Mouse (Mus musculus) heart, postnatal 10 days (tissue): ENCODE data around the gene Ntrk2. TPM values are rescaled to one million over a fixed set of nuclear protein-coding genes. Genes with fewer than 3 reads are reported as not detected.

Experiments used
- DNase-seq, 2 experiments: peaks; one replicate each; pipeline ENCODE4 v3.0.0; 2021
- intact Hi-C: fragments of 180-260 bp; cut with DNase I; formaldehyde crosslinking; loops from one replicate; pipeline ENCODE4 v1.15.1; 2025
- total RNA-seq, 2 experiments: library from RNA; stranded (reverse); gene quantifications; 2 replicates each; pipeline ENCODE4 v1.2.3; 2021

Ntrk2 gene
- total RNA-seq, 2 experiments from 2014 or later = 2.1 to 3.5 TPM

DNA sequence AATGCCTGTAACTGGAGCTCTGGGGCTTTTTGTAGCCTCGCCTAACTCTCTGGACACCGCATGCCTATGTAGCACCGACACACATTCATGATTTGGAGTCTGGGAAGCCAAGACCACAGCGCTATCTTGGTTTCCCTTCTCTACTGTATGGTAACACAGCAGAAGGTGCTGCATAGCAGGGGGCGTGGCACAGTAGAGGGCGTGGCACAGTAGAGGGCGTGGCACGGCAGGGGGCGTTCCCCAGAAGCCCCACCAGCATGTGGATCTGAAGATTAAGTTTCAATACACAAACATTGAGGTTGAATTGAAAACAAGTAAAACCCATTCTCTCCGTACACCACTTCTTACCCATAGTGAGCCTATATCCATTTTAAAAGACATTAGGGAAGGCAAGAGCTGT lies 115.3 kb downstream of the Ntrk2 start:
- no peak for DNase-seq
- intact Hi-C loops = no loop called here

GRCm38 (mm10) chr13:58922174-58922573 lies 115.8 kb downstream of the Ntrk2 start:
- intact Hi-C loops = no loop called here
- no peak for DNase-seq

GRCm38 (mm10) chr13:58923496-58923895 lies 117.1 kb downstream of the Ntrk2 start:
- intact Hi-C loops = no loop called here
- DNase-seq = no peak

DNA sequence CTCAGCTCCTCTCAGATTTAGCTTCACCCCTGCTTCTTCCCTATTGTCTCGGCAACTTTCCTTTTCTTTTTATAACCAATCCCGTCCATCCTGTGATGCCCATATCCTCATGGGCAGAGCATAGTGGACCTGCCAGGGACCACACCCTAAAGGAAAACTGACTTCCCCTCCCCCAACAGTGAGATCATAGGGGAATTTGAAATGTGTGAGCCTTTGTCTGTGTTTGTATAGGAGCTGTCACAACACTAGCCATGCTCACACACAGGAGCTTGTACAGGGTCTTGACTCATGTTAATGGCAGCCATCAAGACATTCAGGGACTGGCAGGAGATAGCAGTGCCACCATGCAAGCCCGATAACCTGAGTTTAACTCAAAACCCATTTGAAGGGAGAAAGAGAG lies 118.1 kb downstream of the Ntrk2 start:
- no peak for DNase-seq
- intact Hi-C loops = no loop called here

DNA sequence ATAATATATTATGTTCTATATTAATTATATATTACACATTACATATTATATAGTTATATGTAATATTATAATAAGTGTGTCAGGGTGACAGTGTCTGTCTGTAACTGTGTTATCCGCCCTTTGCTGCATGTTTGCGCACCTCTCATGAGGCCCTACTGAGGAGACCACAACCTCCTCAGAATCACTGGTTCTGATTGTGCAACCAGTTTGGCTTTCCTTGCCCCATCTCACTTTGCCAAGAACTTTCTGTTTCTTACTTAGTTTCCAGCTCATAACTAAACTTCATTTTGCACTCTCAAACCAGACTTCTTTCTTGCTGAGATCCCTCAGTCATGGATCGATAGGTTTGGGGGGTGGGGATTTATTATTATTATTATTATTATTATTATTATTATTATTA lies 120.8 kb downstream of the Ntrk2 start:
- intact Hi-C loops = no loop called here
- DNase-seq = no peak

DNA sequence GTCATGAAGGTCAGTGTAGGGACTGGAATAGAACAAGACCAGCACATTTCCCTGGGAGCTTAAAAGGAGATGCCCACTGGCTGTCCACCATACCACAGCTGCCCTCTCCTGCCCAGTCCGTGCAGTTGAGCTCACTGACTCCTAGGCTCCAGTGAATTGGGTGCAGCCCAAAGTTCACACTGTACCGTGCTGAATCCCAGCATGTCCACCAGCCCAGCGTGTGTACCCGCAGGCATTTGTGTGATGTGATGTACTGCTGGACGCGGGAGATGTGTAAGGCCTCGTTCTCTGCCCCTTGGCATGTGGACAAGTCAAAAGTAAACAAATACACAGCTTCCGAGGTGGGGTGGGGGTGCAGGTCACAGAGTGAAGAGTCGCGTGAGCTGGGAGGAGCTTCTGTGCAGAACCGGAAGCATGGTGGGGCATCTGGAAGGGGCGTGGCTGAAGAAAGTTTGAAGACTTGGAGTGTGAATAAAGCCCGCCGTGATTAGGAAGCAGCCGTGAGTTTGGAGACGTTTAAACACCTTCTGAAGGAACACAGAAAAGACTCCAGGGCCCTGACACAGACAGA lies 121.4 kb downstream of the Ntrk2 start:
- intact Hi-C loops = no loop called here
- DNase-seq = no peak

DNA sequence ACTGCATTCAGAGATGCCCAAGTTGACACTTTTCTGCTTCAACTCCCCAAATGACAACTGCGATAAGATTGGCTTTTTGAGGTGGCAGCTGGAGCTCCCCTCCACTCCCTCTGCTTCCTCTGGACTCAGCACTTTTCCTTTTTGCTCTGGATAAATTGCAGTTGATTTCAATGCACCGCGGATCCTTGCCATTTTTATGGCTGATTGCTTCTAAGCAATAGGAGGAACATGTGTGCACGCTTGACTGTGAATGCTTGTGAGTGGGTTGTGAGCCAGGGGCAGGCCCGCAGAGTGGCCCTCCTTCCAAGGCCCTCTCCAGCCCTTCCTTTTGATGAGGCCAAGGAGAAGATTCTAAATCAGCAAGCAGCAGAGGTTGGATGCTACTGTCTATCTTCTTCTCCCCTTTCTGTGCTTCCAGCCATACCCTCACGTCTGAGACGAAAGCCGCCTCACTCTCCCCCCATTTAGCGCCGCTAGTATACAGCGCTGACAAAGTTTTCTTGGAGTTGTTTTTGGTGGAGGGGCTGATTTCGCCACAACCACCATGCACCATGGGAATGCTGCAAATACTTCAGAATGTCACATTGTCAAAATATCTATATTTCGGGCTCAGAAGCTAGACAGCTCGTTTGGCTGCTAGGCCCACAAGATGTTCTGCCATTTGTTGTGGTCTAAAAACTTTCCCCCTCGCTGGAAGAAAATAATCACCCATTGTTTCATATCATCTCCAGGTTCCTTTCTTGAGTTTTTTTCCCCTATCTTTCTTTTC lies 122.5 kb downstream of the Ntrk2 start:
- DNase-seq = no peak
- intact Hi-C loops = no loop called here

DNA sequence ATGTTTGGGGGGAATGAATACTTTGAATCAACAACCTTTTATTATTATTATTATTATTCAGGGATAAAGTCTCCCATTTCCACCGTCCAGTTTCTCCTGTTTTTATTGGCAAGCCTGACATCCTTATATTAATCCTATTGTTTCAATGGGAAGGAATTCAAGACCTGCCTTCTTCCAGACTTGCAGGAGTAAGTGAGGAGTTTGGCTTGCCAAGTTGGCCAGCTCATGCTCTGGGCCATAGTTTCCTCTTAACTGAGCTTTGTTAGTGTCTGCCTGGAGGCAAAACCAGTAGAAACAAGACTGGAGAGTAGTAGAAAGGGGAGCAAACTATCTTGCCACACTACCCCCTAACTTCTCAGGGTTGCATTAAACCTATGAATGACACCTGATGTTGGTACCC lies 123.8 kb downstream of the Ntrk2 start:
- DNase-seq = no peak
- intact Hi-C loops = no loop called here

DNA sequence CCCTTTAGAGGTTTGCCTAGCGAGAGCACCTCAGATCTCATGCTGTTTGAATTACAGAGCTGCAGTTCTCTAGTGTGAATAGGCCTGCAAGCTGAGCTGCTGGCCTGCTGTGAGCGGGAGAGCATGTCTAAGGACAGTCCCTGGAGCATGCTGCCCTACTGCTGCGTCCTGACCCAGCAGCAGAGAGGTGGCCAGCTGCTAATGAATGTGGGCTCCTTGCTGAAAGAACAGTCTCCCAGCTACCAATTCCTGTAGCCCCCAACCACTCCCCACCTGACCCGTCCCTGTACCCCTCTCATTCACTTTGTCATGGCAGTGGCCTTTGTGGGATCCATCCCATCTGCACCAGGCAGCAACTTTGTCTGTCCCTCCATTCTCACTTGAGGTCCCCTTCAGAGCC lies 126.8 kb downstream of the Ntrk2 start:
- intact Hi-C loops = no loop called here
- no peak for DNase-seq

- no peak for DNase-seq
- intact Hi-C loops = no loop called here
Observed at GRCm38 (mm10) chr13:58934576-58935110, 128.3 kb downstream of the Ntrk2 start.

DNA sequence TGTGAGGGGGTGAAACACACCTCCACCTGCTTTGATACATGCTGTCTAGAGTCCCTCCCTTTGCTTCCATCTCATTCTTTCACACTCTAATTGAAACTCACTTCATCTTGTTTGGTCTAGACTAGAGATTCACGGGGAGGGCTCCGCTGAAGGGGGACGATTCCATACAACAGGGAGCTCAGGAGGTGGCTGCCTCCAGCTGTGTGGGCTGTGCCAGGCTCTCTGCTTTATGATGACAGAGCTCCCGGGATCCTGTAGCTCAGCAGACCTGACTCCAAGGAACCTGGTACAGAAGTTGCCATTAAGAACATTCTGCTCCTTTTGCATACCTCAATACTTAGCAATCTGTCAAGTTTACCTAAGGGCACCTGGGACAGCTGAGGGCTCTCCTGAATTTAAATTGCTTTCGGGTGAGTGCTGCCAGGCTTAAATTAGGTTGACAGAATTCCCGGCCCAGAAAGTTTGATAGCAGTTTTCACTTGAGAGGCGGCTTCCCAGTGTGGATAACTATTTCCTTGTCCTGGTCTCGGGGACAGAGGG lies 129.7 kb downstream of the Ntrk2 start:
- intact Hi-C loops = no loop called here
- peak in 1 of 2 experiments; percentile 30 for DNase-seq

DNA sequence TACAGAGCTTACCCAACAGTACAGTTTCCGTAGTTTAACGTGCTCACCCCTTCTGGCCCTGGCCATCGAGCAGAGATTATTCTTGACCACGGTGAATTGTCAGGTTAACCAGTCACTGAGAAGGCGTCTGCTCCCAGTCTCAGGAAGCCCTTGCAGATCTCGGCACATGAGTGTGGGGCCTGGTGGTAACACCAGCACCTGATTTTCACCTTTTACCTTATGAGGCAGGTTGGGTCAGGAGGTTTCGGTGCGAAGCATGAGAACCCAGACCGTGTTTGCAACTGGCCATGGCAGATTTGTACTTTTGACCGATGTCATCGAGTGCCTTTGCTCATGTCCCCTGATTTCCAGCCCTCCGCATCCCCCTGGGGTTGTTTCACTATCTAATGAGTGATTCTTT lies 131.5 kb downstream of the Ntrk2 start:
- intact Hi-C loops = no loop called here
- no peak for DNase-seq

GRCm38 (mm10) chr13:58938464-58938863 lies 132.1 kb downstream of the Ntrk2 start:
- intact Hi-C loops = no loop called here

DNA sequence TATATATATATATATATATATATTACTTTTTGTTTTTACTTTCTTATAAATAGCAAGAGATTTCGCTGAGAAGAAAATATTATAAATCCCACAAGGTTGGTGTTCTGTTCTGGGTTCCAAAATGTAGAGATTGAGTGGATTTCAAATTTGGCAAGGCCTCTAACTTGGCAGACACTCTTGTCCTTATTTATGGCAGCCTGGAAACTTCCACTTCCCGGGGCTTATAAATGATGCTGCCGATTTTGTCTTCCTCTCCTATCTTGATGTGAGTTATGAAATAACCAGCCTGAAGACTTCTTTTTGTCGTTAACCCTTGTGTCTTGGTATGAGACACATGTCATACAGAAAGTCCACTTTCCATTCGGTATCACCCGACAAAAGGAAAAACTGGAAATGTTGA lies 133.8 kb downstream of the Ntrk2 start:
- DNase-seq = no peak
- intact Hi-C loops = no loop called here

More at GRCm38 (mm10) chr13:58938464-58938863, 132.1 kb downstream of the Ntrk2 start:
- DNase-seq = no peak

- no peak for DNase-seq
- intact Hi-C loops = no loop called here
Observed at GRCm38 (mm10) chr13:58940798-58941197, 134.4 kb downstream of the Ntrk2 start.

GRCm38 (mm10) chr13:58945781-58946180 lies 139.4 kb downstream of the Ntrk2 start:
- intact Hi-C loops = no loop called here

DNA sequence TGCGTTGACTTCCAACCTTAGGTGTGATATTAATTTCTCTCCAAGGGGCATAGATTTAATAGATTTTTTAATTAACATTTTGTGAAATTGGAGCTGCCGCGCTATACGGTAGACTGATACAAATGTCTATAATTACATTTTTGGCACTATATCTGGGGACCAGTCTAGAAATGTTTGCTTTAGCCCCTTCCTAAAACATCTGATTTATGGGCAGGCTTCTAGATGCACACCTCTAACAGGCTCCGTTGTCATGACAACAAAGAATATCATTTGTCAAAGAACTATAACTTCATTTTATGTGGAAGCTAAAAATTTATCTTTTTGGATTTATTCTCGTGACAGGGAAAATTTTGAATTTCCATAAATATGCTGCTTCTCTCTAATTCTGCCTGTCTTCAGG lies 140.2 kb downstream of the Ntrk2 start:
- intact Hi-C loops = no loop called here
- no peak for DNase-seq

More at GRCm38 (mm10) chr13:58945781-58946180, 139.4 kb downstream of the Ntrk2 start:
- DNase-seq = no peak

DNA sequence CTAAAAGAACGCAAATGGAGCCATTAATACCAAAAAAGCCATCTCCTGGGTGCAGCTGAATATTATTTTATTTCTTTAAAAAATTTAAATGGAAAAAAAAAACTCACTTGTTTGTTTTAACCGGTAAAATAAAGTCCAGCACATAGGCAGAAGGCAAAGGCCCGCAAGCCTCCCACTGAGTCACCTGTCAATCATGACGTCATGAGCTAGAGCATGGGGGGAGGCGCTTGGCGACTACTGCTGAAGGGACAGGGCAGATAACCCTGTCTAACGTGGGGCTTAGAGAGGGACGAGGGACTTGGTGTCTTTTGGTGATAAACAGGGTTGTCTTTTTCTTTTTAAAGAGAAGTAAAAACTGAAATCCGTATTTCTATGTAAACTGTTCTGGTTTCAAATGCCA lies 140.7 kb downstream of the Ntrk2 start:
- DNase-seq = no peak
- intact Hi-C loops = no loop called here

DNA sequence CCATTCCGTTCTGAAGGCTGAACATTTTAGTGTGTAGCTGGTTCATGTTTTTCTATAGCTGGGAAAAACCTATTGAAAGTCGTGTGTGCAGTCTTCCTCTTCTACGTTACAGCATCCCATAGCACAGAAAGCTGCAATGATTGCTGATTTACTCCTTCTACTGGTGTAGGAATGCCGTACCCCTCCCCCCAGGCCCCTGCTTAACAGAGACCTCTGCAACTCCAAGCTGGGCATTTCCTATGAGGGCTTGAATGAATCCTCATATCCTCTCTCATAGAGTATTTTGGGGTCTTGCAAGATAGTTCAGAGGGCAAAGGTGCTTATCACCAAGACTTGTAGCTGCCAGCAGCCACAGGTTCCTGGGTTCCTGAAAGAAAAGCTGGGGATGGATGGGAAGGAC lies 148.0 kb downstream of the Ntrk2 start:
- intact Hi-C loops = no loop called here
- DNase-seq = no peak

DNA sequence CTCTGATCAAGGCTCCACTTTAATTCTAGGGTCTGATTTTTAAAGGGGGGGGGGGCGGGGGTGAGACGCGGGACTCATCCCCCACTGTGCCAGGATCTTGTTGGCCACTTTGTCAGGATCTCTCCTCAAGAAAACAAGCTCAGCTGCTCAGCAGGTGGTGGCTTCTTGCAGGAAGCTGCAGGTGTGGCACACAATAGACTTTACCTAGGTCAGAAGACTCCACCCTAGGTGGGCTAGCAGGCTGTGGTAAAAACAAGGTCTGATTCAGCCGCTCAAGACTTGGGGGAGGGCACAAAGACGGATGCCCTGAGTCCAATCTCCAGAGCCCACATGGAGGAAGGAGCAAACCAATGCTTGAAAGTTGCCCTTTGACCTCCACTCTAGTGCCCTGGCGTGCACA lies 148.4 kb downstream of the Ntrk2 start:
- intact Hi-C loops = no loop called here
- DNase-seq = no peak

- DNase-seq = no peak
- intact Hi-C loops = no loop called here
Observed at GRCm38 (mm10) chr13:58955237-58955777, 148.9 kb downstream of the Ntrk2 start.
